Mouse (Mus musculus) CH12.LX (cell line): ENCODE data around the gene Dpy19l3. TPM values are rescaled to one million over a fixed set of nuclear protein-coding genes. Genes with fewer than 3 reads are reported as not detected.

Experiments
- DNase-seq: peaks from one replicate; pipeline ENCODE4 v3.0.0-alpha.2; 2013; ENCODE audit errors: extremely low read depth
- H3K27ac ChIP-seq: 2 replicates; pipeline ENCODE4 v1.5.1; 2012; ENCODE audit warnings: low read depth, mild to moderate bottlenecking, control low read depth, moderate library complexity; ENCODE audit not compliant: insufficient read depth
- H3K27me3 ChIP-seq: replicated peaks from 2 replicates; pipeline ENCODE3; 2012; ENCODE audit warnings: inconsistent platforms
- H3K36me3 ChIP-seq, 2 experiments: replicated peaks in 1 of 2; 2 replicates each; pipeline versions ENCODE3 to v1.6.1; 2012; ENCODE audit warnings: inconsistent platforms in 1 of 2, low read length in 1 of 2, mild to moderate bottlenecking in 1 of 2, mixed read lengths in 1 of 2, moderate library complexity in 1 of 2; ENCODE audit not compliant: control insufficient read depth in 1 of 2, insufficient read depth in 1 of 2
- H3K4me1 ChIP-seq, 2 experiments: 2 replicates each; pipeline ENCODE4 v1.6.1; 2012; ENCODE audit warnings: inconsistent platforms in 1 of 2, moderate library complexity in 1 of 2; ENCODE audit not compliant: insufficient read depth in 2 of 2, control insufficient read depth in 1 of 2
- H3K4me2 ChIP-seq: 2 replicates; pipeline ENCODE4 v1.6.1; 2012; ENCODE audit warnings: low read depth, mild to moderate bottlenecking, control low read depth; ENCODE audit not compliant: poor library complexity, insufficient read depth, severe bottlenecking
- H3K4me3 ChIP-seq, 3 experiments: fragments of 150-350 bp in 1 of 3; sonication (generic) in 1 of 3; replicated peaks in 1 of 3; 2 replicates each; pipeline versions ENCODE3 to v1.5.1; 2011 to 2012; ENCODE audit warnings: low read depth in 2 of 3, low read length in 2 of 3, mild to moderate bottlenecking in 2 of 3, moderate library complexity in 2 of 3, control low read depth in 1 of 3, improper control_type of control experiment in 1 of 3, inconsistent platforms in 1 of 3, mixed read lengths in 1 of 3; ENCODE audit not compliant: poor library complexity in 1 of 3
- H3K79me2 ChIP-seq: replicated peaks from 2 replicates; pipeline ENCODE4 v1.6.1; 2012; ENCODE audit warnings: mild to moderate bottlenecking, moderate library complexity; ENCODE audit not compliant: control insufficient read depth, poor library complexity, insufficient read depth, severe bottlenecking; ENCODE audit errors: extremely low read depth
- H3K9ac ChIP-seq: 2 replicates; pipeline ENCODE4 v1.6.1; 2012; ENCODE audit warnings: low read depth, mild to moderate bottlenecking, control low read depth, moderate library complexity; ENCODE audit not compliant: insufficient read depth
- H3K9me3 ChIP-seq: replicated peaks from 2 replicates; pipeline ENCODE3; 2012; ENCODE audit warnings: low read length, inconsistent platforms, mixed read lengths
- CHD2 ChIP-seq: IDR thresholded peaks from 2 replicates; pipeline ENCODE4 v1.6.1; 2011; ENCODE audit warnings: low read length, improper control_type of control experiment
- CTCF ChIP-seq, 2 experiments: IDR thresholded peaks in 1 of 2; conservative IDR thresholded peaks in 1 of 2; 2 replicates each; pipeline ENCODE4 v1.5.1; 2011 to 2012; ENCODE audit warnings: low read depth in 2 of 2, low read length in 2 of 2, improper control_type of control experiment in 1 of 2, inconsistent platforms in 1 of 2, mild to moderate bottlenecking in 1 of 2, moderate library complexity in 1 of 2
- EP300 ChIP-seq: IDR thresholded peaks from 2 replicates; pipeline ENCODE4 v1.6.1; 2011; ENCODE audit warnings: low read length, improper control_type of control experiment
- IRF4 ChIP-seq: IDR thresholded peaks from 2 replicates; pipeline ENCODE4 v1.6.1; 2014; ENCODE audit warnings: low read depth, mild to moderate bottlenecking, inconsistent platforms, low read length, improper control_type of control experiment
- JUN ChIP-seq: IDR thresholded peaks from 2 replicates; pipeline ENCODE4 v1.6.1; 2011; ENCODE audit warnings: low read depth, mild to moderate bottlenecking, low read length, improper control_type of control experiment, moderate library complexity; ENCODE audit not compliant: insufficient read depth
- JUND ChIP-seq: conservative IDR thresholded peaks from 2 replicates; pipeline ENCODE4 v1.6.1; 2011; ENCODE audit warnings: low read depth, low read length, improper control_type of control experiment
- MAX ChIP-seq: IDR thresholded peaks from 2 replicates; pipeline ENCODE4 v1.6.1; 2011; ENCODE audit warnings: low read length, improper control_type of control experiment
- MEF2A ChIP-seq: IDR thresholded peaks from 2 replicates; pipeline ENCODE4 v1.6.1; 2014; ENCODE audit warnings: low read depth, mild to moderate bottlenecking, inconsistent platforms, low read length, improper control_type of control experiment, borderline replicate concordance
- MXI1 ChIP-seq: IDR thresholded peaks from 2 replicates; pipeline ENCODE4 v1.6.1; 2011; ENCODE audit warnings: mild to moderate bottlenecking, low read depth, low read length, improper control_type of control experiment
- NELFE ChIP-seq: IDR thresholded peaks from 2 replicates; pipeline ENCODE4 v1.6.1; 2011; ENCODE audit warnings: low read depth, low read length, improper control_type of control experiment
- NRF1 ChIP-seq: IDR thresholded peaks from 2 replicates; pipeline ENCODE4 v1.6.1; 2014; ENCODE audit warnings: low read depth, mild to moderate bottlenecking, inconsistent platforms, low read length, improper control_type of control experiment, moderate library complexity
- PAX5 ChIP-seq: IDR thresholded peaks from 2 replicates; pipeline ENCODE4 v1.6.1; 2012; ENCODE audit warnings: low read length, inconsistent platforms, mixed read lengths
- RAD21 ChIP-seq: IDR thresholded peaks from 2 replicates; pipeline ENCODE4 v1.6.1; 2011; ENCODE audit warnings: low read depth, mild to moderate bottlenecking, low read length, improper control_type of control experiment, moderate library complexity
- RCOR1 ChIP-seq: conservative IDR thresholded peaks from 2 replicates; pipeline ENCODE4 v1.6.1; 2012; ENCODE audit warnings: low read depth, mild to moderate bottlenecking, inconsistent platforms, low read length, improper control_type of control experiment
- SIN3A ChIP-seq: IDR thresholded peaks from 2 replicates; pipeline ENCODE4 v1.6.1; 2012; ENCODE audit warnings: low read length, improper control_type of control experiment, inconsistent platforms
- TBP ChIP-seq: conservative IDR thresholded peaks from 2 replicates; pipeline ENCODE4 v1.6.1; 2011; ENCODE audit warnings: low read depth, low read length, improper control_type of control experiment
- USF1 ChIP-seq: IDR thresholded peaks from 2 replicates; pipeline ENCODE4 v1.6.1; 2014; ENCODE audit warnings: low read depth, mild to moderate bottlenecking, inconsistent platforms, low read length, improper control_type of control experiment
- dilution Hi-C: fragments of 300-500 bp; cut with MboI; formaldehyde crosslinking; loops from 2 replicates; pipeline ENCODE4 v1.14.3; 2020; ENCODE audit warnings: low sequenced_read_pairs; ENCODE audit not compliant: extremely low pct_unique_long_range_greater_than_20kb, extremely low pct_ligation_motif_present
- in situ Hi-C: fragments of 300-500 bp; cut with MboI; formaldehyde crosslinking; loops from 3 replicates; pipeline ENCODE4 v1.14.3; 2019; ENCODE audit warnings: low sequenced_read_pairs, low pct_ligation_motif_present, low pct_unique_long_range_greater_than_20kb, mixed read lengths
- polyA plus RNA-seq: library from polyadenylated mRNA; unstranded; fragments of >175 nt; gene quantifications from 2 replicates; pipeline ENCODE4 v1.2.1, GENCODE M21; 2012; ENCODE audit warnings: low read depth; ENCODE audit not compliant: insufficient read length
- total RNA-seq, 2 experiments: library from RNA; depleted of rRNA; stranded (reverse); fragments of 300-350 nt in 1 of 2; fragments of >200 nt in 1 of 2; gene quantifications; 2 replicates each; pipeline ENCODE4 v1.2.3; 2012 to 2014

Gene Dpy19l3
- total and polyA plus RNA-seq, 3 experiments, result 5.0 to 18.3 (median 5.5) TPM

DNA sequence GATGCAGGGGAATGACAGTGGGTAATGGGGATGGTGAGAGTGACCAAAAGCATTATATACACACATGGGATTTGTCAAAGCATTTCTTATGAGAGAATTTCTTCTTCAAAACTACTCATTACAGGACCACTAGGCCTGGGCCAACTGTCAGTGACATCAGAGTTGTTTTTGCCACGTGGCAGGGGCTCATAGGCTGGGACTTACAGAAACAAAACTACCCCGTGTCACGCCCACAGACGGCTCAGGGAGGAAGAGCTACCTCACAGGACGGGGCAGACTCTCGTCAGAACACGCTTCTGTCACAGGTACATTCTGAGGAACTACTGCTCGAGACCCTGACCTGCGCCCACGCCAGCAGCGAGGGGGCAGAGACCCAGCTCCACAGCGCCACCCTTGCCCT is 25.9 kb downstream of the Dpy19l3 start:
- Histone ChIP-seq H3K9ac (no peak overlapping the region), H3K9me3 (no peaks in the 10 kb centered on the region), H3K4me2 (no peak overlapping the region), H3K27me3 (no peaks in the 10 kb centered on the region), H3K27ac (no peak overlapping the region)
- TF ChIP-seq RCOR1, result no peak
- TF ChIP-seq TBP, result no peak
- no peak for TF ChIP-seq RAD21
- no peak for TF ChIP-seq MXI1
- TF ChIP-seq NRF1, result no peak
- no peak for TF ChIP-seq IRF4
- no peak for TF ChIP-seq USF1
- no peak for TF ChIP-seq JUND
- no peak for TF ChIP-seq CHD2
- no peak for TF ChIP-seq SIN3A
- TF ChIP-seq MEF2A, result no peak
- TF ChIP-seq, all 38 proteins: peak for 0
- Histone ChIP-seq H3K36me3 (no peaks in the 10 kb centered on the region), H3K4me3 (no peak overlapping the region), H3K79me2 (no peaks in the 10 kb centered on the region), H3K4me1 (no peaks in the 10 kb centered on the region)
- in situ Hi-C loops, result no loop called here
- dilution Hi-C loops, result no loop called here
- DNase-seq, result no peak

DNA sequence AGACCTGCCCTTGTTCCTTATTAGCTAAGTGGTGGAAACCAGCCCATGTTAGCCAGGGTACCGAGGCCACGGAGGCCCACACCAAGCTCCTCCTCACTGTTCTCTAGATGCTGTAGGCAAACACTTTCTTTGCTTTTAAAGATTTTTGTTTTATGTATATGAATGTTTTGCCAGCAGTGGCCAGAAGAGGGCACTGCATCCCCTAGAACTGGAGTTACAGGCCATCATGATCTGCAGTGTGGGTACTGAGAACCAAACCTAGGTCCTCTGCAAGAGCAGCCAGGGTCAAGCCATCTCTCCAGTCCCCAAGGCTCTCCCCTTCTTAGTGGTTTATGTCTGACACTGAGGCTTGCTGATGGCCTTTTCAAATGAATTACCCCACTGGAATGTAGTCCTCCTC is 31.2 kb downstream of the Dpy19l3 start:
- no peaks in the 10 kb centered on the region for H3K4me1 ChIP-seq
- TF ChIP-seq NELFE, result no peak
- TF ChIP-seq CTCF (conservative IDR thresholded peaks at IDR 0.05 in 1 of 2, IDR thresholded peaks at IDR 0.05 in 1 of 2; ENCODE audit: low read depth in 2 of 2, low read length in 2 of 2), result peak in 1 of 2 experiments; percentile 14; a peak in 2 of 4 replicates
- no peak overlapping the region for H3K9ac ChIP-seq
- H3K79me2 ChIP-seq, result no peaks in the 10 kb centered on the region
- in situ Hi-C loops (no loop called here), dilution Hi-C loops (no loop called here)
- H3K4me3 ChIP-seq, result no peak overlapping the region
- no peak overlapping the region for H3K4me2 ChIP-seq
- H3K9me3 ChIP-seq, result peaks cover 2% of the 10 kb centered on the region
- H3K27ac ChIP-seq, result no peak overlapping the region
- no peaks in the 10 kb centered on the region for H3K27me3 ChIP-seq
- H3K36me3 ChIP-seq, result peaks cover 0 to 5% of the 10 kb centered on the region in 2 experiments
- DNase-seq, result no peak

DNA sequence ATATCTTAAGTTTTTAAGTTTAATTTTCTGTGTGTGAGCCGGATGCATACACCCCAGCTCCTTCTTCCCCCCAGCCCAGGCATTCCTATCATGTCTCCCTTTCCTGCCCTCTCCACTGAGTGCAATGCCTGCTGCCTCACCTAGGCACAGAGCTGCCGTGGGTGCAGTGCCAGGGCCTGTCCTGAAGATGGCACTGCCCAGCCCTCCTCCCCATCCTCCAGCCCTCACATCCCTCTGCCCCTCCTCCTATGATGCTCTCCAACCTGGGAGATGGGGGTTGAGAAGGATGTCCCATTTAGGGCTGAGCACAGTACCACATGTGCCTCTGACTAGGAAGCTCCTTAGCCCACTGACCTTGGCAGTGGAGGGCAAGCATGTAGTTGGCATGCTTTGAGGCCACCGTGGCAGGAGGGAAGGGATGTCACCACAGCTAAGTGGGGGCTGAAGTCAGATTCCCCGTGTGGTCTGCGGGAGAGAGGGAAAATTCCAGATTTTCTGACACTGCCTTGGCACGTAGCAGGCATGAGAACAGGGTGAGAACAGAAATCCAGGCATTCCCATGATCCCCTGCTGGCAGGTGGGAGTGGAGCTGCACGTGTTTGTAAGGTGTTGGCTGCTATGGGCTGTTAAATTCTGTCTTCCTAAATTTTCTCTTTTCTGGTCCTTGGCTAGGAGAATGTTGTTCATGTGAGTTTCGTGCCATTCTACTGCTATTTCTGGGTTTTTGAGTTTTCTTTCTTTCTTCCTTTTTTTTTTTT is 35.7 kb downstream of the Dpy19l3 start:
- in situ Hi-C loops (no loop called here), dilution Hi-C loops (no loop called here)
- Histone ChIP-seq H3K4me2 (no peak overlapping the region), H3K79me2 (no peaks in the 10 kb centered on the region), H3K4me1 (peaks cover 0 to 10% of the 10 kb centered on the region in 2 experiments; a peak in 2 of 4 replicates), H3K9me3 (peaks cover 2% of the 10 kb centered on the region), H3K4me3 (no peak overlapping the region), H3K27ac (no peak overlapping the region), H3K9ac (no peak overlapping the region), H3K36me3 (peaks cover 0 to 5% of the 10 kb centered on the region in 2 experiments), H3K27me3 (no peaks in the 10 kb centered on the region)
- no peak for DNase-seq
- TF ChIP-seq RAD21, result peak; percentile 2
- TF ChIP-seq PAX5, result no peak
- no peak for TF ChIP-seq TBP
- TF ChIP-seq EP300, result no peak
- no peak for TF ChIP-seq SIN3A
- TF ChIP-seq CTCF (conservative IDR thresholded peaks at IDR 0.05 in 1 of 2, IDR thresholded peaks at IDR 0.05 in 1 of 2; ENCODE audit: low read depth in 2 of 2, low read length in 2 of 2), result peak; percentile 15 to 37; a peak in 2 of 4 replicates
- no peak for TF ChIP-seq MAX
- no peak for TF ChIP-seq JUN
